Mouse (Mus musculus): Measurements from ENCODE around the gene Chchd4.

- no peak for TF ChIP-seq GATA1 (IDR thresholded peaks at IDR 0.05; ENCODE audit: low read length)
- no peak for TF ChIP-seq TAL1 (IDR thresholded peaks at IDR 0.05; ENCODE audit: low read length)
Measured at GRCm38 (mm10) chr6:91503302-91503701, 30.0 kb upstream of the Chchd4 start.
